Mouse (Mus musculus): ENCODE measurements around the gene Lcn6. TPM values are rescaled to one million over a fixed set of nuclear protein-coding genes. Genes with fewer than 3 reads are reported as not detected.
"Not testable (repeated sequence)": the region's sequence is repeated elsewhere in the genome, so short reads cannot be mapped to it uniquely, and the experiment has no call there.

Gene Lcn6
- not detected for total RNA-seq (2021)
- long read RNA-seq, experiment 1, result 0 reads
- long read RNA-seq, experiment 2, result 0 reads

- no peak for DNase-seq
Observed at GRCm38 (mm10) chr2:25676486-25676885, at the start of gene Lcn6. Gene Lcn6 (plus strand): TSS chr2:25676786.

GRCm38 (mm10) chr2:25627811-25628210, 48.8 kb upstream of the Lcn6 start, which contains the start of gene Fcna:
Gene Fcna (minus strand): TSS chr2:25628030.
- no peak for DNase-seq

GRCm38 (mm10) chr2:25628738-25629137, 47.8 kb upstream of the Lcn6 start:
- no peak for DNase-seq

- no peak for DNase-seq
Observed at GRCm38 (mm10) chr2:25633616-25634015, 43.0 kb upstream of the Lcn6 start.

GRCm38 (mm10) chr2:25634046-25634445, 42.5 kb upstream of the Lcn6 start:
- DNase-seq, result no peak

GRCm38 (mm10) chr2:25639890-25640289, 36.7 kb upstream of the Lcn6 start:
- DNase-seq, result peak; percentile 61

GRCm38 (mm10) chr2:25652902-25653301, 23.7 kb upstream of the Lcn6 start, which contains the start of gene Lcn8:
Gene Lcn8 (plus strand): TSS chr2:25653120.
- no peak for DNase-seq

GRCm38 (mm10) chr2:25654502-25654901, 22.1 kb upstream of the Lcn6 start:
- no peak for DNase-seq

GRCm38 (mm10) chr2:25656691-25657090, 19.9 kb upstream of the Lcn6 start:
- DNase-seq, result peak; percentile 32

- DNase-seq, result no peak
Observed at GRCm38 (mm10) chr2:25657246-25657645, 19.3 kb upstream of the Lcn6 start.

GRCm38 (mm10) chr2:25657652-25658051, 18.9 kb upstream of the Lcn6 start, which contains the start of gene Lcn5:
Gene Lcn5 (plus strand): TSS chr2:25657952.
- DNase-seq, result no peak

- no peak for DNase-seq
Observed at GRCm38 (mm10) chr2:25660279-25660678, 16.3 kb upstream of the Lcn6 start.

GRCm38 (mm10) chr2:25661245-25661970, 15.2 kb upstream of the Lcn6 start:
- DNase-seq, result no peak

- peak; percentile 60 for DNase-seq
Observed at GRCm38 (mm10) chr2:25663511-25663910, 13.1 kb upstream of the Lcn6 start.

GRCm38 (mm10) chr2:25664125-25664524, 12.5 kb upstream of the Lcn6 start:
- DNase-seq, result no peak

- no peak for DNase-seq
Observed at GRCm38 (mm10) chr2:25666516-25666915, 10.1 kb upstream of the Lcn6 start.

- DNase-seq, result no peak
Observed at GRCm38 (mm10) chr2:25679559-25679958, 3.0 kb downstream of the Lcn6 start.

- DNase-seq, result no peak
Observed at GRCm38 (mm10) chr2:25682426-25682825, 5.8 kb downstream of the Lcn6 start, which contains the start of gene Lcn10. Gene Lcn10 (plus strand): TSS chr2:25682726.

- no peak for DNase-seq
Observed at GRCm38 (mm10) chr2:25686941-25687340, 10.4 kb downstream of the Lcn6 start.

- DNase-seq, result peak; percentile 80
Observed at GRCm38 (mm10) chr2:25694605-25695004, 18.0 kb downstream of the Lcn6 start.

- no peak for DNase-seq
Observed at GRCm38 (mm10) chr2:25696951-25697350, 20.4 kb downstream of the Lcn6 start.

GRCm38 (mm10) chr2:25698696-25699095, 22.1 kb downstream of the Lcn6 start:
- DNase-seq, result no peak

- not testable (repeated sequence) for DNase-seq
Observed at GRCm38 (mm10) chr2:25699743-25700142, 23.2 kb downstream of the Lcn6 start, which contains the start of gene Obp2a. Gene Obp2a (plus strand): TSS chr2:25700043.

GRCm38 (mm10) chr2:25701001-25701400, 24.4 kb downstream of the Lcn6 start:
- no peak for DNase-seq

All from gastrocnemius, postnatal 10 days (tissue).